Mouse (Mus musculus) frontal cortex, postnatal 36 days (tissue): ENCODE results near the gene Myom1.

Source experiments
- DNase-seq, 2 experiments: peaks; one replicate each; pipeline ENCODE4 v3.0.0; 2022; ENCODE audit warnings: low spot score in 2 of 2

The Myom1 gene

GRCm38 (mm10) chr17:71057758-71058157 lies 55.3 kb downstream of the Myom1 start:
- no peak for DNase-seq

- no peak for DNase-seq
Observed at GRCm38 (mm10) chr17:71059213-71059612, 56.8 kb downstream of the Myom1 start.

- no peak for DNase-seq
Observed at GRCm38 (mm10) chr17:71062049-71062560, 59.7 kb downstream of the Myom1 start.

GRCm38 (mm10) chr17:71062870-71063602 lies 60.6 kb downstream of the Myom1 start:
- DNase-seq: no peak

- no peak for DNase-seq
Observed at GRCm38 (mm10) chr17:71064463-71065014, 62.1 kb downstream of the Myom1 start.

- DNase-seq: no peak
Observed at GRCm38 (mm10) chr17:71065127-71065526, 62.7 kb downstream of the Myom1 start.

- DNase-seq: no peak
Observed at GRCm38 (mm10) chr17:71069176-71069575, 66.7 kb downstream of the Myom1 start.

- no peak for DNase-seq
Observed at GRCm38 (mm10) chr17:71071958-71072357, 69.5 kb downstream of the Myom1 start.

- no peak for DNase-seq
Observed at GRCm38 (mm10) chr17:71074386-71074785, 72.0 kb downstream of the Myom1 start.

GRCm38 (mm10) chr17:71081986-71082385 lies 79.6 kb downstream of the Myom1 start:
- DNase-seq: no peak

GRCm38 (mm10) chr17:71086969-71087368 lies 84.5 kb downstream of the Myom1 start:
- no peak for DNase-seq

- no peak for DNase-seq
Observed at GRCm38 (mm10) chr17:71087396-71088153, 85.1 kb downstream of the Myom1 start.

- no peak for DNase-seq
Observed at GRCm38 (mm10) chr17:71088154-71088521, 85.7 kb downstream of the Myom1 start.

- DNase-seq: no peak
Observed at GRCm38 (mm10) chr17:71088991-71089434, 86.6 kb downstream of the Myom1 start.

GRCm38 (mm10) chr17:71089781-71090480 lies 87.5 kb downstream of the Myom1 start:
- DNase-seq: no peak

GRCm38 (mm10) chr17:71091024-71091423 lies 88.6 kb downstream of the Myom1 start:
- DNase-seq: no peak

- no peak for DNase-seq
Observed at GRCm38 (mm10) chr17:71092341-71092740, 89.9 kb downstream of the Myom1 start.

- no peak for DNase-seq
Observed at GRCm38 (mm10) chr17:71093793-71094192, 91.4 kb downstream of the Myom1 start.

- DNase-seq: no peak
Observed at GRCm38 (mm10) chr17:71094438-71094837, 92.0 kb downstream of the Myom1 start.

- no peak for DNase-seq
Observed at GRCm38 (mm10) chr17:71096557-71097208, 94.2 kb downstream of the Myom1 start.

- no peak for DNase-seq
Observed at GRCm38 (mm10) chr17:71097209-71097597, 94.8 kb downstream of the Myom1 start.
